In the genomic region with DNA sequence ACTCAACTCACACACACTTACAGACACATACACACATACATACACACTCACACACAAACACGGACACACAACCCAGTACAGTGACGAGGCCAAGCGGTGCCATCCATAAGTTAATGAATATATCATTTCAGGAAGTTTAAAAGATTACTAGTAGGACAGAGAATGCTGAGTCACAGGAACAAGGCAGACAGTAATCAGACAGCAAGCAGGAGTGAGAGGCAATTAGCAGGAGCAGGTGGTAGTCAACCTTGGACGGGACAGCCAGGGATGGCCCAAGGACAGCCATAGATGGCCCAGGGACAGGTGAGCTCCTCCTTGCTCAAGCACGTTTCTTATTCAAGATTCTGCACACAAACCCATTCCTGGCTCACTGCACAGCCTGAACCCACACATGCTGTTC, we compare ENCODE assay signal across 19 mouse cellular contexts. TPM values are rescaled to one million over a fixed set of nuclear protein-coding genes. Genes with fewer than 3 reads are reported as not detected.
DNase-seq lines count a peak whose midpoint lies in the region; ATAC-seq and TF ChIP-seq lines count a peak whose summit lies in the region.
"Had no signal": no experiment of that assay in that cellular context is flagged by ENCODE, and none has a peak within 500 bp of the region (broad histone marks: within the 10 kb centered on the region; RNA-seq: fewer than 3 reads in every experiment).

No protein-coding gene starts in this region.

- dilution Hi-C loops in CH12.LX (cut with MboI; ENCODE audit: extremely low pct_ligation_motif_present, extremely low pct_unique_long_range_greater_than_20kb, low sequenced_read_pairs) = no loop called here

- H3K36me3 ChIP-seq in heart, embryonic 12.5 days = peaks cover 12% of the 10 kb centered on the region
- peaks cover 19% of the 10 kb centered on the region; the same call in 1 of the 2 replicates for H3K36me3 ChIP-seq in heart, embryonic 10.5 days
- peaks cover 0 to 45% of the 10 kb centered on the region in 2 experiments for H3K36me3 ChIP-seq in CH12.LX (replicated peaks in 1 of 2; ENCODE audit: control insufficient read depth in 1 of 2, insufficient read depth in 1 of 2, low read length in 1 of 2)
- H3K36me3 ChIP-seq in intestine, embryonic 15.5 days = no peaks in the 10 kb centered on the region
- peaks cover 5% of the 10 kb centered on the region; the same call in 1 of the 2 replicates for H3K36me3 ChIP-seq in liver, postnatal 0 days (replicated peaks; ENCODE audit: insufficient read depth, low read length)
- H3K36me3 ChIP-seq: midbrain, embryonic 12.5 days; neural tube, embryonic 15.5 days had no signal

- no peak overlapping the region for H3K27ac ChIP-seq in heart, embryonic 12.5 days (ENCODE audit: poor library complexity, severe bottlenecking)
- no peak overlapping the region for H3K27ac ChIP-seq in heart, embryonic 10.5 days
- peak overlapping the region; percentile 48 for H3K27ac ChIP-seq in CH12.LX (ENCODE audit: insufficient read depth, low read depth)
- H3K27ac ChIP-seq in intestine, embryonic 15.5 days = no peak overlapping the region
- H3K27ac ChIP-seq in liver, postnatal 0 days (ENCODE audit: low read depth) = peak overlapping the region; percentile 44; the same call in 1 of the 2 replicates
- H3K27ac ChIP-seq: embryonic facial prominence, embryonic 10.5 days; hindbrain, embryonic 12.5 days; midbrain, embryonic 12.5 days; neural tube, embryonic 15.5 days had no signal

- no peak overlapping the region for H3K4me2 ChIP-seq in heart, embryonic 12.5 days
- H3K4me2 ChIP-seq in CH12.LX (ENCODE audit: insufficient read depth, low read depth, poor library complexity, severe bottlenecking) = no peak overlapping the region
- H3K4me2 ChIP-seq in intestine, embryonic 15.5 days (replicated peaks) = no peak overlapping the region
- H3K4me2 ChIP-seq in liver, postnatal 0 days (ENCODE audit: low read depth, low read length) = peak overlapping the region; percentile 38
- H3K4me2 ChIP-seq: hindbrain, embryonic 12.5 days; midbrain, embryonic 12.5 days; neural tube, embryonic 15.5 days had no signal

- TF ChIP-seq RAD21 in CH12.LX (IDR thresholded peaks at IDR 0.05; ENCODE audit: low read depth, low read length) = no peak

- peaks cover 97% of the 10 kb centered on the region for H3K4me1 ChIP-seq in heart, embryonic 12.5 days (replicated peaks)
- H3K4me1 ChIP-seq in heart, embryonic 10.5 days = peaks cover 96% of the 10 kb centered on the region
- H3K4me1 ChIP-seq in CH12.LX (ENCODE audit: control insufficient read depth in 1 of 2, insufficient read depth in 2 of 2) = peaks cover 61 to 96% of the 10 kb centered on the region in 2 experiments
- peaks cover 7% of the 10 kb centered on the region; the same call in 1 of the 2 replicates for H3K4me1 ChIP-seq in intestine, embryonic 15.5 days (replicated peaks)
- H3K4me1 ChIP-seq in liver, postnatal 0 days (ENCODE audit: insufficient read depth) = peaks cover 58% of the 10 kb centered on the region

- TF ChIP-seq CTCF in CH12.LX (conservative IDR thresholded peaks at IDR 0.05 in 1 of 2, IDR thresholded peaks at IDR 0.05 in 1 of 2; ENCODE audit: low read depth in 2 of 2, low read length in 2 of 2) = no peak
- no peak for TF ChIP-seq CTCF in liver, postnatal 0 days (IDR thresholded peaks at IDR 0.05; ENCODE audit: low read depth)

- TF ChIP-seq POLR2A in CH12.LX (IDR thresholded peaks at IDR 0.05; ENCODE audit: low read depth, low read length) = no peak

- TF ChIP-seq EP300 in CH12.LX (IDR thresholded peaks at IDR 0.05; ENCODE audit: low read length) = no peak
- no peak for TF ChIP-seq EP300 in liver, postnatal 0 days (IDR thresholded peaks at IDR 0.05; ENCODE audit: low read depth)

- peaks cover 37% of the 10 kb centered on the region for H3K79me2 ChIP-seq in CH12.LX (replicated peaks; ENCODE audit: control insufficient read depth, extremely low read depth, insufficient read depth, poor library complexity, severe bottlenecking)

- H3K4me3 ChIP-seq in heart, embryonic 12.5 days = no peak overlapping the region
- no peak overlapping the region for H3K4me3 ChIP-seq in heart, embryonic 10.5 days
- H3K4me3 ChIP-seq in CH12.LX (replicated peaks in 1 of 3; ENCODE audit: low read depth in 2 of 3, low read length in 2 of 3, poor library complexity in 1 of 3) = peak overlapping the region in 1 of 3 experiments; percentile 55
- H3K4me3 ChIP-seq in intestine, embryonic 15.5 days (replicated peaks) = no peak overlapping the region
- no peak overlapping the region for H3K4me3 ChIP-seq in liver, postnatal 0 days (ENCODE audit: low read depth, low read length)
- H3K4me3 ChIP-seq: embryonic facial prominence, embryonic 10.5 days; hindbrain, embryonic 12.5 days; midbrain, embryonic 12.5 days; neural tube, embryonic 15.5 days had no signal

- no peaks in the 10 kb centered on the region for H3K9me3 ChIP-seq in heart, embryonic 12.5 days (replicated peaks)
- H3K9me3 ChIP-seq in heart, embryonic 10.5 days = no peaks in the 10 kb centered on the region
- H3K9me3 ChIP-seq in CH12.LX (replicated peaks; ENCODE audit: low read length) = no peaks in the 10 kb centered on the region
- no peaks in the 10 kb centered on the region for H3K9me3 ChIP-seq in intestine, embryonic 15.5 days
- no peaks in the 10 kb centered on the region for H3K9me3 ChIP-seq in liver, postnatal 0 days (ENCODE audit: low read length)
- H3K9me3 ChIP-seq: embryonic facial prominence, embryonic 10.5 days; hindbrain, embryonic 12.5 days; midbrain, embryonic 12.5 days; neural tube, embryonic 15.5 days had no signal

- no peak for DNase-seq in heart, embryonic 10.5 days (ENCODE audit: low spot score)
- no peak for DNase-seq in CH12.LX (ENCODE audit: extremely low read depth)
- no peak for DNase-seq in liver, postnatal 0 days
- no peak for DNase-seq in urinary bladder, postnatal 25 days (ENCODE audit: low spot score)
- DNase-seq in cerebellum, postnatal 10 days = no peak
- DNase-seq in urinary bladder, postnatal 36 days (ENCODE audit: low spot score in 2 of 2) = no peak
- DNase-seq: cerebellum, postnatal 36 days; forebrain, postnatal 0 days; heart, adult 18-20 months; kidney, adult 18-20 months; lung, adult 18-20 months; right cerebral cortex, postnatal 4 days; thymus, postnatal 36 days had no signal

- H3K27me3 ChIP-seq in heart, embryonic 12.5 days (replicated peaks) = no peaks in the 10 kb centered on the region
- H3K27me3 ChIP-seq in heart, embryonic 10.5 days (ENCODE audit: insufficient read depth, poor library complexity, severe bottlenecking) = no peaks in the 10 kb centered on the region
- H3K27me3 ChIP-seq in CH12.LX (replicated peaks) = no peaks in the 10 kb centered on the region
- no peaks in the 10 kb centered on the region for H3K27me3 ChIP-seq in intestine, embryonic 15.5 days (replicated peaks)
- no peaks in the 10 kb centered on the region for H3K27me3 ChIP-seq in liver, postnatal 0 days (ENCODE audit: insufficient read depth, low read length)
- H3K27me3 ChIP-seq: hindbrain, embryonic 12.5 days; midbrain, embryonic 12.5 days; neural tube, embryonic 15.5 days had no signal

- ATAC-seq in heart, embryonic 12.5 days (ENCODE audit: insufficient number of reproducible peaks, low FRiP score) = no peak
- ATAC-seq in intestine, embryonic 15.5 days = peak; percentile 58
- ATAC-seq in liver, postnatal 0 days = peak; percentile 55
- ATAC-seq: forebrain, postnatal 0 days had no signal

- in situ Hi-C loops in CH12.LX (cut with MboI; ENCODE audit: low pct_ligation_motif_present, low pct_unique_long_range_greater_than_20kb, low sequenced_read_pairs) = loop anchor here (5.0 kb wide), 1 partner anchor 34 kb away; no protein-coding TSS in a partner anchor

- WGBS in heart, embryonic 12.5 days = 80% methylated on average over 5 of the region's 5 CpGs
- WGBS in heart, embryonic 10.5 days = 76% methylated on average over 5 of the region's 5 CpGs
- 69% methylated on average over 5 of the region's 5 CpGs for WGBS in intestine, embryonic 15.5 days
- WGBS in liver, postnatal 0 days (ENCODE audit: insufficient replicate concordance) = 35% methylated on average over 5 of the region's 5 CpGs

- H3K9ac ChIP-seq in heart, embryonic 12.5 days = 0 out of 2 replicates have a peak overlapping the region, but pooled peaks have one; percentile 15
- no peak overlapping the region for H3K9ac ChIP-seq in CH12.LX (ENCODE audit: insufficient read depth, low read depth)
- H3K9ac ChIP-seq in intestine, embryonic 15.5 days = no peak overlapping the region
- H3K9ac ChIP-seq in liver, postnatal 0 days (replicated peaks) = no peak overlapping the region; the same call in 1 of the 2 replicates
- H3K9ac ChIP-seq: forebrain, postnatal 0 days; hindbrain, embryonic 12.5 days; midbrain, embryonic 12.5 days; neural tube, embryonic 15.5 days had no signal

TF ChIP-seq in CH12.LX, 34 proteins besides CTCF, POLR2A, EP300 and RAD21:
- no peak for TF ChIP-seq HCFC1 (IDR thresholded peaks at IDR 0.05; ENCODE audit: low read depth, low read length)
- TF ChIP-seq SMC3 (IDR thresholded peaks at IDR 0.05; ENCODE audit: low read depth, low read length) = no peak

RNA-seq across cellular contexts. Expression of a gene that starts 29.6 kb away (rescaled TPM):
- polyA plus RNA-seq in heart, embryonic 12.5 days (2016; fragmentation: Nextera tagmentation; extraction: Ambion mirVana) = 37.4 and 39.5 TPM in 2 replicates
- 25.8 and 37.3 TPM in 2 replicates for polyA plus RNA-seq in heart, embryonic 10.5 days (2016; fragmentation: Nextera tagmentation; extraction: Ambion mirVana)
- 22.1 and 26.8 TPM in 2 replicates for total RNA-seq in CH12.LX (2012; rRNA removed)
- total RNA-seq in CH12.LX (2014; rRNA removed) = 7.9 and 10.2 TPM in 2 replicates
- polyA plus RNA-seq in CH12.LX (2012; ENCODE audit: insufficient read length, low read depth) = 56.3 and 61.3 TPM in 2 replicates
- polyA plus RNA-seq in intestine, embryonic 15.5 days (2015; fragmentation: Nextera tagmentation; extraction: Ambion mirVana) = 6.7 and 7.7 TPM in 2 replicates
- polyA plus RNA-seq in liver, postnatal 0 days (2015; fragmentation: Nextera tagmentation; extraction: Ambion mirVana) = 4.0 and 4.5 TPM in 2 replicates

Comparison
In these comparisons a context has a peak if more than half of its experiments do, and no peak if none do; other contexts are left out.
1. H3K27ac ChIP-seq: peak in CH12.LX (single experiment) and liver, postnatal 0 days (single experiment); none in heart, embryonic 12.5 days (single experiment), heart, embryonic 10.5 days (single experiment) and intestine, embryonic 15.5 days (single experiment).